Mouse (Mus musculus) CD4-positive, CD25-positive, alpha-beta regulatory T cell, adult 2 months (primary cell): ENCODE measurements around the gene Kdm2a.
A peak's percentile ranks its signal among the peaks of the same experiment; 100 is the strongest.

Experiments used
- DNase-seq: peaks from one replicate; pipeline ENCODE4 v3.0.0-alpha.2; 2012; ENCODE audit warnings: low read depth, low spot score

Kdm2a gene

DNA sequence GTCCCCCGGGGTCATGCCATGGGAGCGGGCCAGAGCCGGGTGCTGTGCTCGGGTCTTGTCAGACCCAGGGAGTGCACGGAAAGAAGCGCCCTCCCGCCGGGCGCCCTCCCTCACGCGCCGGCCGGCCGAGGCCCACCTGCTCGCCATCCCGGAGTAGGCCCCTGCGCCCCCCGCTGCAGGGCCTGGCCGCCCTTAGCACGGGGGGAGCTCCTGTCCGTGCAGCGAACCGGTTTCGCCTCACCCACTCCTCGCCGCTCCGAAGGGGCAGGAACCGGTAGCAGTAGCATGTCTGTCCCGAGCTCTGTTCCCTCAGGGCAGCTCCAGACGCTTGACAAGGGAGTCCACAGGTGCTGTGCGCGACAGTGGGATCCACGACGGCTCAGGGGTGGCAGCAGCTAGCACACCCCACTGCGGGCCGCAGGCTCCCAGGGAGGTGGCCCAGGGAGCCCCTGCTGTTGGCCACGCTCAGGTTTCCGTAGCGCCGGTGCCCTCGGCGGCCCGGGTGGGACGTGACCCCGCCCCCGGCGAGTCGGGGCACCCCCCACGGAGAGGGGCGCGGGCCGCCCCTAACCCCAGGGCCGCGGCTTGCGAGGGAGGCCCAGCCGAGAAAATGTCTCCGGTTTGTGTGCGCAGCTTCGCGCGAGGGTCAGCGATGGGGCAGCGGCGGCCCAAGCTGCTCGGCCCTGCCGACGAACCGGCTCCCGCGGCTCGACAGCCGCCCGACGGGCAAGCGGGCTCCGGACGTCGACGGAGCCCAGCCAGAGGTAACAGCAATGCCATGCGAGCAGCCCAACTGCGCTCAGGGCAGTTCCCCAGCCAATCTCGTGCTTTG, at the start of gene Kdm2a:
Kdm2a (minus strand) TSS at position 488 of the 832 bp plus-strand sequence.
- DNase-seq: peak; percentile 68

DNA sequence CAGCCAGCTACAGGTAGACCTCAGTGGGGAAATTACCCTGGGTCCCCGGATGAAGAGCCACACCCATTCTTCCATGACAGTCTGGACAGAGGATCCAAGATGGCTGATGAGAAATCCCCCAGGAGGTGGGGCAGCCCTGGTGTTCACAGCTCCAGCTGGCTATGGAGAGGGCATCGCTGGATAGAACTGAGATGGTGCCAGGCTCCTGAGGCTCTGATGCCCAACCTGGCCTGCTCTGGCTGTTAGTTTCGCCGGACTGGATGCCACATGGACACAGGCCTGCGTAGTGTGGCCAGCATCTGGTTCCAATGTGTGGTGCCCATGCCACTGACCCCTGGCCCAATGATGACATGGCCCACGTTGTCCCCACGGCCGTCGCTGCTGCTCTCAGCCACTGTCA, 49.4 kb upstream of the Kdm2a start:
- no peak for DNase-seq

DNA sequence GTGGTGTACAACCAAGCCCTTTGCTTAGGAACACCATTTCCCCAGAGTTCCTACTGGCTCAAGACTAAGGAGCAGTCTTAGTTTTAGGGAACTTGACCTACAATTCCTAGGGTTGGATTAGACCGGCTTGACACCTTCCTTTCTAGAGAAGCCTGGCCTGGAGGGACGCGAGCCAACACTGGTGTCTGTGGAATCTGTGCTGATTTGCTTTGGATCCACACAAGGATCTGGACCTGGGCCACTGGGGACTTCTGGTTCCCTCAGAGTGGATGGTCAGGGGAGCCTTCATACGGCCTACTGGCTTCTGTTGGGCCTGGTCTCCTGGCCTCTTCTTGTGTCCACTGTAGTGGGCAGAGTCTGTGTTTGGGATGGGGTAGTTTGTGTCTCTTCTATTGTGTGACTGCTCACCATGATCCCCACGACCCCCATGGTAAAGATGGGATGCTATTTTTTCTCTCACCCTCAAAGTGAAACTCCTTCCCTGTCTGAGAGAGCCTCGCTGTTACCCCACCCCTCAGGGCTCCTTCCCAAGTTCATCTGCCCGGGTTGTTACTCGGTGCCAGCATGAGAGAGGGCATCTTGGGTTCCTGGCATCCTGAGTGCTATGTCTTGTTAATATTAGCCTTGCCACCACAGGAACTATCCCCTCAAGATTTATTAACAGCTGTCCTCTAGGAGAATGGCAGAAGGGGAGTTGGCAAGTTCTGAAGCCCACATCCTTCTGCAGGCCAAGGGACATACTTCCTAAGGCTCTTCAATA, 48.8 kb upstream of the Kdm2a start:
- DNase-seq: no peak

DNA sequence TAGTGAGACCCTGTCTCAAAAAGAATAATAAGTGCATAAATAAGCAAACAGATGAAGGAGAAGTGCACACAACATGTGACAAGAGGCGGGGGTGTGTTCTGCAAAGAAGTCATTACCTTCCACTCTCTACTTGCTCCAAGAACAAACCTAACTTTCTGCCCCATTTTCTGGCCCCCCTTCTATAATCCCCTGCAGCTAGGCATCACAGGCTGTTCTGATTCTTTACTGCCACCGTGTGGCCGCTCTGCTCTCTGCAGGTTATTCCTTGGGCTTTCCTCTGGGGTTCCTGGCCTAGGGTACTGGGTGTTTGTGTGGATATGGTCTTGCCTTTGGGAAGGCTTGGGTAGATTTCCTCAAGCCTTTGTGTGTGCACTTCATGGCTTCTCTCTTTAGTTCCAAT, 44.3 kb upstream of the Kdm2a start:
- peak; percentile 80 for DNase-seq

DNA sequence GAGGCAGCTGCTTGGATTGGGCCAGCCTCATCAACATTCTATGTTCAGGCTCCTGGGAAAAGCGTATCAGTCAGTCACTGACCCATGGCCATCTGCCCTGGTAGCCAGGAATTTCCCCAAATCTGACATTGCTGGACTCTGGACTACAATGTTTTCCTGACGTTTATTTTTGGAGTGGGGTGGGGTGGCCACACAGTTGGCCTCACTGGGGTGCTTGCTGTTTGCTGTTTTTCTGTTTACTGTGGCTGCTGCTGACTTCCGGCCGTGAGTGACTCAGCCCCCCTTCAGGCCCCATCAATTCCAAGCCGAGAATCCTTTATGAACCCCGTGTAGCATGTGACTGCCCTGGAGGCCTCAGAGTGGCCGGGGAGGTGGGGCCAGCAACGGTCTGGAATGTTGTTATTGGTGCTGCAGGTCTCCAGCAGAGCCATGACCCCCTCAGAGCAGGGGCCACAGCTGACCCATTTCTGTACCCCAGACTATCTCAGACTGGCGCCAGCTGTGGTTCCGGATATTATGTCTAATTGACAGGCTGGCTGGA, 43.6 kb upstream of the Kdm2a start:
- DNase-seq: peak; percentile 8

DNA sequence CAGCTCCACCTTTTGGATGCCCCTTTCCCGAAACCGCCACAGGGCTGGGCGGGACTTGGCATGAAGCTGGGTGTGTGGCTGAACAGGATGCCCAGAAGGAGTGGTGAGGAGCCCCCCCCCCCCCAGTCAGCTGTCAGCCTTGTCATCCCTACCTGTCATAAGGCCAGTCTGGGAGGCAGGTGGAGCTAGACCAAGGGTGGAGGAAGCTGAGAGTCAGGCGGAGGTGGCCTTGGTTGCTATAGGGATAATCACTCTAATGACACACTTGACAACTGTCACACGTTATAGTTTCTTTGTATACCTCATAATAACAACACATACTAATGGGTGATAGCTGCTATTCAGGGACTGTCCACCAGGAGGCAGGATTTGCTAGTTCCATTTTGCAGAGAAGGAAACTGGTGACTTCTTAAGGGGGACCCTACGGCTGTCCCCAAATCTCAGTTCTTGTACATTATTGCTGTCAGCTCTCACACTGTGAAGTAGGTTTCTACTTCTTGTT, 43.1 kb upstream of the Kdm2a start:
- peak; percentile 85 for DNase-seq

DNA sequence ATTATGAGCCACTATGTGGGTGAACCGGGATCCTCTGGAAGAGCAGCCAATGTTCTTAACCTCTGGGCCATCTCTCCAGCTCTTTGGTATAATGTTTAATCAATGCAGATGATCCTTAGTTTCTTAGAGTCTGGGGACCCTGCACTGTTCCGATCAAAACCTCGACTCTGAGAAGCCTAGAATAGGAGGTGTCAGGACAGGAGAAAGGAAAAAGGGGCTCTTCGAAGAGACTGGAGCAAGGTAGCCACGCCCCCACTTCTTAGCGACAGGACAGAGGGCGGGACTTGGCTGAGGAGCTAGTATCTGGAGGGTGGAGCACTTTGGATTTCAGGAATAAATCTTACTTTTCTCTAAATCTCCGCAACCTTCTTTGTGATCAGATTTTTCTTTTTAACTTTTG, 42.1 kb upstream of the Kdm2a start:
- peak; percentile 37 for DNase-seq

DNA sequence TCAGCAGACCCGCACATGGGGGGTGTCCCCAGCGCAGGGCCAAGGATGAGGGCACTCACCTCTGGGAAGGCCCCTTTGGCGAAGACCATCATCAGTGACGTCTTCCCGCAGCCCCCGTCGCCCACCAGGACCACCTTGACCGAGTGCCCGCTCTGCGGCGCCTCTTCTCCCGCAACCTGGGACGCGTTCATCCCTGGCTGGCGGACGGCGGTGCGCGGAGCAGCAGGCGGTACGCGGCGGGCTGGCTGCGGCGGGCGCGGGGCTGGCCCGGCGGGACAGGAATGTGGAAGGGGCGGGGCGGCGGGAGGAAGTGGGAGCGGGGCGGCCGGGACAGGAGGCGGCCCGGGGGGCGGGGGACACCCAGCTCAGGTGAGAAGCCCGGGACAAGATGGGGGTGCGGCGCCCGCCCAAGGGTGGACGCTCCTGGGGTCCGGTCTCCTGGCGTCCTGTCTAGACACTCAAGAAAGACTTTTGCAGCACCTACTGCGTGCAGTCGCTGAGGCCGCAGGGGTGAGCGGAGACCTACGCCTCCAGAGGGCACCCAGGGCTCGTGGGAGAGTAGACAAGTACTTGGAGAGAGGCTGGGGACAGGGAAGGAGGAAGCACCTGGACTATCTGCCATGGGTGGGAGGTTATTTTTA, 41.2 kb upstream of the Kdm2a start, which contains the start of gene Rhod:
Rhod (minus strand) TSS at position 272 of the 641 bp plus-strand sequence.
- DNase-seq: peak; percentile 53

DNA sequence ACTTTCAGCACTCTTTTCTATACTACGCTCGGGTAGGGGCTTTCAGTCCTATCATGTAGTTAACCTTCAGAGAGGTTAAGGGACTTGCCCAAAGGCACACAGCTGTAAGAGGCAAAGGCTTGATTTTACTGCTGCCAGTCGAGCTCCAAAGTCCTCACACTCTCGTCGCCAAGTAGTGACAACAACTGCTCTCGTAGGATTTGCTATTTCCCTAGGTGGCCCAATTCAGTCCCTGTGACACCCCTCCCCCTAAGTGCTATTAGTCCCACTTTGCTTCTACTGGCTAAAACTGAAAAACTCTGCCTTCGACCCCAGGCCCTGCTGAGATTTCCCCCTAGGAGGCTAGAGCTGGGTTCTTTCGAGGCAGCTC, 40.7 kb upstream of the Kdm2a start:
- peak; percentile 41 for DNase-seq

DNA sequence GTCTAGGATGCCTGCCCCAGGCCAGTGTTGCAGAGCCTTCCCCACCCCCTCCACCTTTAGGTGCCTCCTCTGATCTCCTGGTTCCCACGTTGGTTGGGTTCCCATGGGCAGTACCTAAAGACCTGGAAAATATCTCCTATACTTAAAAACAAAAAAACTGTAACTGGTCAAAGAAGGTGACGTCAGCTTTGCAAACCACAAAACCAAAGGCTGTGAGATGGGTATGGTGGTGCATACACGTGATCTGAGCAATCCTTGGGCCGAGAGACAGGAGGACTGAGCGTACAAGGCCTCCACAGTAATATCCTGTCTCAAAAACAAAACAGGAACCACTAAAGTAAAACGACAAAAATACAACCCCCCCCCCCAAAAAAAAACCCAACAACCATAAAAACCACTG, 39.8 kb upstream of the Kdm2a start:
- DNase-seq: peak; percentile 45

DNA sequence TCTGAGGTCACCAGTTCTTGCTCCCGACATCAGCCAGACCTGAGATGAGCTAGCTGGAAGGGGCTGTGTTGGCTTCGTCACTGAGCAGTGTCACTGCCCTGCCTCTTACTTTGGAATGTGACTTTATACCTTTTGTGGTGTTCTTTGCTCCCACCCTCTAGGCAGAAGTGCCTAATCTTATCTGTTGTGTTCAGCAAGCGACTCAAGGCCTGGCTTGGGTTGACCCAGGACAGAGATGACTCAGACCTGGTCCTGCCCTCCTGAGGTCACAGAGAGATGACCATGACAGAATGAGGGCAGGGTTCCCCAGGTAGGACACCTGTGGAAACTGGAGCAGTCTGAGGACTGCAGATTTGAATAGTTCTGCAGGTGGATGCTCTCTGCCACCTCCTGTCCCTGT, 38.2 kb upstream of the Kdm2a start:
- DNase-seq: no peak

DNA sequence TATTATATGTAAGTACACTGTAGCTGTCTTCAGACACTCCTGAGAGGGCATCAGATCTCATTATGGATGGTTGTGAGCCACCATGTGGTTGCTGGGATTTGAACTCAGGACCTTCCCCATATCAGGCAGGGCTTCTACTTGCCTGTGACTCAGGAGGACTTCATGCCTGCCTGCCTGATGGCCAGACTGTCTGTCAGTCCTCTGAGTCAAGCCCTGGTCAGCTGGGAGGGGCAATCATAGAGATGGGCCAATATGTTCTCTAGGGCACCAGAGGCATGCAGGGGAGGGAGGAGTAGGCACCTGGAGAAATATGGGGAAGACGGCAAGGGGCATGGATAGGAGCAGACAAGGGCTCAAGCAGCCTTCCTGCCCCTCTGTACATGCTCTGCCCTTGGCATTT, 36.9 kb upstream of the Kdm2a start:
- no peak for DNase-seq

DNA sequence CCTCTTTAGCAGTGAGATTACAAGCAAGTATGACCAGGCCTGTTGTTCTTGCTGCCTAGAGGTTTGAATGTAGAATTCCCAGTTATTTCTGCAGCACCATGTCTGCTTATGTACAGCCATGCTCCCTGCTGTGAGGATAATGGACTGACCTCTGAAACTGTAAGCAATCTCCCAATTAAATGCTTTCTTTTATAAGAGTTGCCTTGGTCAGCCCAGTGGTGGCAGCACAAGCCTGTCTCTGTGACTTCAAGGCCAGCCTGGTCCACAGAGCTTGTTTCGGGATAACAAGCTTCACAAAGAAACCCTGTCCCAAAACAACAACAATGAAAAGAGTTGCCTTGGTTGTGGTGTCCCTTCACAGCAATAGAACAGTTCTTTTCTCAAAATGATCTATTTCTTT, 35.7 kb upstream of the Kdm2a start:
- no peak for DNase-seq

DNA sequence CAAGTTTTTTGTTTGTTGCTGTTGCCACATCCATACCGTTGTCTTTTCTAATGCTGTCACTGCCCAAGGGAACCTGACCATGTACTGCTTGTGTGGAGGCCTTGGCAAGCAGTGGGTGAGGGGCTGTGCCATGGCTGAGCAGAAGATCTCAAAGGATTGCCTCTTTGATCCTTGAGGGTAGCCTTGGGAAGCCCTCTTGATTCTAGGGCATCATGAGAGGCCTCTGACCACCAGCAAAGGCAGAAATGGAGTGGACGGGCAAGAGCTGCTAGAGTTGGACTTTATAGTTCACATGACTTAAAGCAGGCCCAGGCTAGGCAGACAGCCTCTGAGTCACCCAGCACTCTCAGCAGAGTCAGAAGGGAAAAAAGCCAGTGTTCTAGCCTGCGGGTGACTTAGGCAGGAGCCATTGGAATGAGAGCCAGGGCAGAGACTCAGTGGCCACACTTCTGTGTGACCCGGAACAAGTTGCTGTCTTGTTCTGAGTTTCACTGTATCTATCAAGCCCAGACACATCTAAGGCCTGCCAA, 32.1 kb upstream of the Kdm2a start:
- no peak for DNase-seq

DNA sequence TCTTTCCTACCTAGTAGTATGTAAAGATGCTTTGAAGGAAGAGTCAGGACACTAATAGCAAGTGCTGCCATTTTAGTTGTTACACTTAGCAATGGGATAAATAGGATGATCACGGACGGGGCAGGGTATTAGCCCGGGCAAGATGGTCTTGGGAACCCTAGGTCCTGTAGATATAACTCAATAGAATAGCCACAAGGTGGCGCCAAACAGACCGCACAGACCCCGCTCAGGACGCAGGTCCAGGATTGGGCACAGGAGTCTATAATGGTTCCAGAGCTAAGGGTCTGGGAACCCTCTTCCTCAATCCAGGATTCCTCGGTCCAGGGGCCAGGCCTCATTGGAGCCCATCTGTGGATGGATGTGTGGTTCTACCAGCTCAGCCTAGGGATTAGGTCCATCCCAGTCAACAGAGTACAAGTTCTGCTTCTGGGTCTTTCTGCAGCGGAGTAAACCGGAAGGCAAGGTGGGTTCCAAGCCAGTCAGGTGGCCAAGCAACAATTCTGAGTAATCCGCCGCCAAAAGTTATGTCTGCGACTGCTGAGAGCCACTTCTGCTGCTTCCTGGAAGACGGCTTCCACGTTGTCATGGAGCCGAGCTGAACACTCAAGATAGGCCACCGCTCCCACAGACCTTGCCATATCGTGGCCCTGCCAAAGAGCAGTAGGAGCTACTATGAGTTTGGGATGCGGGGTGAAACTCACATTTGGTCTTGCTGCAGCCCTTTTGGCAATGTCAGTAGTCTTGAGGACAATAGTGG, 27.7 kb upstream of the Kdm2a start:
- peak; percentile 70 for DNase-seq

DNA sequence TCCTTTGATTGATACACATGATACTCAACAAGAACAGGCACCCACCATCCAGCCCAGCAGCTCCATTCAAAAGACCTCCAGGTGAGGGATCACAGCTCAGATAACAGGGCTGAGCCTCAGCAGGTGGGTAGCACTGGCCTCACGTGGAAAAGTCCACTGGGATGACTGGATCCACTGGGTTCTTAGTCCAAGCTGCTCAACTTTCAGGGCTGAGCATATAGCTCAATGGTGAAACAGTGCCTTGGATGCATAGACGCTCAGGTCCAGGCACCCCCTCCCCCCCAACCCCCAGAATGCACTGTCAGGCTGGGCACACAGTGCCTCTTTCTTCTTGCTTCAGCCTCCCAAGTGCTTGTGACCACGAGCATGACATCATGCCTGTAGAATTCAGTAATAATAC, 24.9 kb upstream of the Kdm2a start:
- no peak for DNase-seq

DNA sequence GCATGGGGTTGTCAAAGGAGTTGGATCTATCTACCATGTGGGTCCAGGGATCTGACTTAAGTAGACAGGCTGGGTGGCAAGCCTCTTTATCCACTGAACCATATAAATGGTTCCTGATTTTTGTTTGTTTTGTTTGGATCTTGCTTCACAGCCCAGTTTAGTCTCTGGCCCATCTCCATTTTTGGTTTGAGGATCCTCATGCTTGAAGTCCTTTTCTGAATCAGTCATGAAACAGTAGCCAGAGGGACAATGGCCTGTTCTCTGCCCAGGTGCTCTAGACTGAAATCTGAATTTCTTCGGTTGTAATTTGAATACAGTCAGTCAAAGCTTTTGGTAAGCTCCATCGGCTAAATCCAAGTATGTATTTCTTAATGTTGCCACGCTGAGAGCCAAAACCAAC, 24.5 kb upstream of the Kdm2a start:
- no peak for DNase-seq

DNA sequence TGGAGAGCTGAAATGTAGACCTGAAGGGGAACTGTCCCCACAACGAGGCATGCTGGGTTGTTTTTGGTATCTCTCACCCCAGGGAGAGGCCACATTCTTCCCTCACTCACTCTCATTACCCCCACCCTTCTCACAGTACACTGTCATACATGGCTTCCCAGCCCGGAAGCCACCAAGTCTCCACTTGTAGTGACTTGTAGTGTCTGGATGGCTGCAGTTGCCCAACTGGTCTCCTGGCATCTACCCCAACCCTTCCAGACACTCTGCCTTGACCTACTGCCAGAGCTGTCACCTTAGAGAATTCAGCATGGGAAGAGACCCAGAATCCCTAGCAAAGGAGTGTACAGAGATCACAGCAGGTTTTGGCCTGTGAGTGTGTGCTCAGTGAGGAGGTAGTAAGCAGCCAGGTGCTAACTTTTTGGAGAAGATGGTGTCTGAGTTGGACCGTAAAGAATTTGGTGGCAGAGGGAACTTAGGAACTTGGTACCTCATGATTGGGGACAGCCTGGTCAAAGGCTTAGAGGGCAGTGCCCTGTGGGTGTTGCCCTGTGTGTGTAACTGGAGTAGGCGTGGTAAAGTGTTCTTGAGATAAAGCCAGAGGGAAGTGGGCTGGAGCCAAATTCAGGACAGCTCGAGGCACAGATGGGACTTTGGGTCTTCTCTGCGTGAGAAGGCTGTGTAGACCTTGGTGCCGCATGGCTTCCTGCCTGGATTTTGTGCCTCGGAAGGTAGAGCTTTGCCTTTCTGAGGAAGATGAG, 22.2 kb upstream of the Kdm2a start:
- no peak for DNase-seq

DNA sequence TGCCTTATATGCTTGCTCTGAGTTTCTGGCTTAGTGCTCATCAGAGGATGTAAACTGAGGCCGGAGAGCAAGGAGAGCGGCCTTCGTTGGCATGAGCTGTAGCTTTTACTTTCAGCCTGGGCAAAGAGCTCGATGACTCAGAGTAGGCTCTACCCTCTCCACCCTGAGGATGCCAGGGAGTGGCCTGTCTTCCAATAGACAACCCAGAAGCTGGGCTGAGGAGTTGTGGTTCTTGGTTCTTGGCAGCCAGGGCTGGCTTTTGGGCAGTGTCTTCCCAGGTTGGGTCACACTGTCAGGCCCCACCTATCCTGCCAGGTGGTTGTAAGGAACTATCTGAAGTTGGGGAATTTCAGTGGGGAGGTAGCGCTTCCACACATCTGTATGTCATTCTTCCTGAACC, 21.6 kb upstream of the Kdm2a start:
- DNase-seq: no peak

DNA sequence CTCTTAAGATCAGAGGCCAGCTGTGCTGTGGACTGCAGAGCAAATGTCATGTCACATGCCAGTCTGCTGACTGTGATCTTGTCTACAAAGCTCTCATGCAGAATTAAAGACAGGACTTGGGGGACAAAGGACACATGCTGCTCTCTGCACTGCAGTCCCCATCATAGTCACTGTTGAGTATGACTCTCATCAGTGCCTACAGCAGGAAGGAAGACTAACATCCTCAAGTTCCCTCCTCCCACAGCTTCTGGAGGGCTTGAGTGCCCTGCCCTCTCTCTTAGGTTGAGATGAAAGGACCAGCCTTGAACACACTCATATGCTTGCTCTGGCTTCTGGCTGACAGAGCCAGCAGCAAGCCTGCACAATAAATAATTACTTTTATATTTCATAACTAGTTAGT, 19.6 kb upstream of the Kdm2a start:
- DNase-seq: no peak
